Mouse (Mus musculus) MEL-GATA-1-ER (cell line): ENCODE results near the gene Fkbp11.
"Not testable (repeated sequence)": the region's sequence is repeated elsewhere in the genome, so short reads cannot be mapped to it uniquely, and the experiment has no call there.

Source experiments
- DNase-seq: peaks from one replicate; pipeline ENCODE4 v3.0.0-alpha.2; 2012; ENCODE audit warnings: low read depth; ENCODE audit errors: extremely low read depth

Gene Fkbp11

DNA sequence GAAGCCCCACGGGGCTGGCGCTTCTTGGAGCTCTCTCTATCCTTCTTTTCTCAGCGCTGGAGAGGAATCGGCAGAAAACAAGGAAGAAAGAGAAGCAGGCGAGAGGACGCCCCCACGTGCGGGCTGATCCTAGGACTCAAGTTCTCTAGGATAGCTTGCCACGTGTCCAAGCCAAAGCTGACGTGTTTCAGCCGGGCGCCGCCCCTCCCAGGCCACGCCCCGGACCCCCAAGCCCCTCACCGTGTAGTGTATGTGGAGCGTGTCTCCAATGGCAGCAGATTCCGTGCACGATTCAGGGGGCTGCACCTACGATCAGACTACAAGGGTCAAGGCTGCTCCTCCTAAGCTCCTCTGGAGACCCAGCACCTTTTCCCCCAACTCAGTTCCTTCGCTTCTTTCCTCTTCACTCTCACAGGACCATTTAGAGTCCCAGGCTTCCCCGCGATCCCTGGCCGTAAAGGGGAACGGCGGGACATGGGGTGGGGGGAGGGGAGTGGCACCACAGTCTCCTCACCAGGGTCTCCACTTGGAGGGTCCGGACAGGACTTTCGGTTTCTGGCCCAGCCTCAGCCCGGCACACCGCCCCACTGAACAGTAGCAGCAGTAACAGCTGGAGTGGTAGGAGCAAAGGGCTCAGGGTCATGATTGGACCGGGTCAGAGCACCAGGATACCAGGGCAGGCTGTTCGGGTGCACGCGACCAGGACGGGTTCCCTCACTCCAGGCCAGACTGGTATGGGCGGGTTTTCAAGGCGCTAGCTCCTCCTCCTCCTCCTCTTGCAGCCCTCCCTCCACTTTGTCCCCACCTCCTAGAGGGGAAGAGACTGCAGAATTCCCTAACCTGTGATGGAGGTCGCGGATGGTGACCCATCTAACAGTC lies at the start of gene Fkbp11:
Gene Fkbp11 (minus strand): TSS at position 756 of the 879 bp plus-strand sequence.
- peak; percentile 60 for DNase-seq

GRCm38 (mm10) chr15:98777762-98778161 lies 49.8 kb upstream of the Fkbp11 start, which contains the start of gene Wnt10b:
Gene Wnt10b, minus strand, starts transcription at chr15:98778150.
- no peak for DNase-seq

DNA sequence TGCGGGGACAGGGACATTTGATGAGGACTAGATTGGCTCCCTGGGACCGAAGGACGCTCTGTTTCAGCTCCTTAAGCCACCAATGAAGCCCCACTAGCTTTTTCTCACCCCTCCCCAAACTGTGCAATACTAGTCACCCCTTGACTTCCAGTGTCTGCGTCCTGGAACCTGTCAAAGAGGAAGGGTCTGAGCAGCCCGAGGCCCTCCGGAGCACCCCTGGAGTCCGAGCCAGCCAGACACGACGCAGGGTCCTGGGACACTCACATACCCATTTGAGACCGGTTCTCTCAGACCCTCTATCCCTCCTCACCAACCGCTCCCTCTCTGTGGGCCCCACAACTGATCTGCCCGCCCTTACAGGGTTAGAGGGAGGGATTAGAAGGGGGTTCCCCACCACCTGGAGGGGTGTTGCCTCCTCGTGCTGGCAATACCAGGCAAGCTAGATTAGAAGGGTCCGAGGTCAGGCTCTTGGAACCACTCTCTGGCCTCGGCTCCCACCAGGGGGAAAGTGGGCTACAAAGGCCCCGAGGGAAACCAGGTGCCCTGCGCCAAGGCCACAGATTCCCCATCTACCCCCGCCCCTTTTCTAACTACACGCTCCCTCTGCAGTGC lies 49.1 kb upstream of the Fkbp11 start:
- DNase-seq: no peak

DNA sequence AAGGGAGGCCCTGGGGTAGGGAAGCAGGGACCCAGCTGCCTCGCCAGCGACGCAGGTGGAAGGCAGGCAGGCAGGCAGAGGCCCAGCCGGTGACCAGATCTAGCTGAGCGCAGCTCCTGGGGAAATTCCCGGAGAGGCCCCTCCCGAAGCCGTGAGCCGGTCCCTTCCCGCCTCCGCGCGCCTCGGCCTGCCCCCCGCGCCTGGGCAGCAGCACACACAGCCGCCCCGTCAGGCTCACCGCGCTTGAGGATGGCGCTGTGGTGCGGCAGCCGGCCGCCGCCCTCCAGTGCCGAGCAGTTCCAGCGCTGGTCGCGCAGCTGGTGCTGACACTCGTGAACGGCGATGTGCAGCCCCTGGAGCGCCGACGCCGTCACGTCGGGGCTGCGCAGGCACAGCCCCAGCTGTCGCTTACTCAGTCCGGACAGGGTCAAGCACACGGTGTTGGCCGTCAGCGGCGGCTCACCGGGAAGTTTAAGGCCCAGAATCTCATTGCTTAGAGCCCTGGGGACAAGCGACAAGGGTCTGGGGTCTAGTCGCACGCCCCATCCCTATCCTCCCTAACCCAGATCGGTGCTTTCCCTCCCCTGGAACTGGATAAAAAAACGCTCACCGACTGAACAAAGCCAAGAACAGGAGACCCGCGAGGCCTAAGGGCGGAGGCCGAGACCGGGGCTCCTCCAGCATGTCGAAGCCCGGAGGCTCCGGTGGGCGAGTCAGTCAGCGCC lies 48.4 kb upstream of the Fkbp11 start:
- no peak for DNase-seq

DNA sequence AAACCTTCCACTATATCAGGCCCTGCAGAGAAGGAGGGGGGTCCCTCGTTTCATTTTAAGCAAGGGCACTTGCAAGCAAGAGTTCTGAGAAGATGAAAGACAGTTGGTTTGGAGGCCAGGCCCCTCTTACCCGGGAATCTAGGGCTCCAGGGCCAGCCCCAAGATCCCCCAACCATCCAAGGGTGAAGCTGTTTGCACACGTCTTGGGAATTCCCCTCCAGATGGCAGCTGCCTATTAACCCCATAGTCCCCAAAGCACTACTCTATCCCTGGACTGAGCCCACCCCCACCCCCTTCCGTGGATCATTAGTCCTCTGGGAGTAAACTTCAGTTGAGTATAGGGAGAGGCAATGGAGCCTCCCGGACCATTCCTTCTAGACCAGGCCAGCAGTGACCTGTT lies 47.5 kb upstream of the Fkbp11 start:
- no peak for DNase-seq

DNA sequence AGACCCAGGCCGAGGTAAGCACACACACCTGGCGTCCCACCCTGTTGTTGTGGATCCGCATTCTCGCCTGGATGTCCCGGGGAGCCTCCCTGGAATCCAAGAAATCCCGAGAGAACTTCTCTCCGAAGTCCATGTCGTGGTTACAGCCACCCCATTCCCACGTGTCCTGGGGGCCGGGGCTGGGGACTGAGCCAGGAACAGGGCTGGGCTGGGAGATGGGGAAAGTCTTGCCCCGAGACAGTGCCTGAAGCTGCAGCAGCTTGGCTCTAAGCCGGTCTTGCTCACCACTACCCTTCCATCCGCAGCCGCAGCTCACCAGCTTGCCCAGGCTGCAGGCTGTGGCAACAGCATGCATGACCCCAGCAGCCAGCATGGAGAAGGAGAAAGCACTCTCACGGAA lies 46.1 kb upstream of the Fkbp11 start:
- DNase-seq: no peak

DNA sequence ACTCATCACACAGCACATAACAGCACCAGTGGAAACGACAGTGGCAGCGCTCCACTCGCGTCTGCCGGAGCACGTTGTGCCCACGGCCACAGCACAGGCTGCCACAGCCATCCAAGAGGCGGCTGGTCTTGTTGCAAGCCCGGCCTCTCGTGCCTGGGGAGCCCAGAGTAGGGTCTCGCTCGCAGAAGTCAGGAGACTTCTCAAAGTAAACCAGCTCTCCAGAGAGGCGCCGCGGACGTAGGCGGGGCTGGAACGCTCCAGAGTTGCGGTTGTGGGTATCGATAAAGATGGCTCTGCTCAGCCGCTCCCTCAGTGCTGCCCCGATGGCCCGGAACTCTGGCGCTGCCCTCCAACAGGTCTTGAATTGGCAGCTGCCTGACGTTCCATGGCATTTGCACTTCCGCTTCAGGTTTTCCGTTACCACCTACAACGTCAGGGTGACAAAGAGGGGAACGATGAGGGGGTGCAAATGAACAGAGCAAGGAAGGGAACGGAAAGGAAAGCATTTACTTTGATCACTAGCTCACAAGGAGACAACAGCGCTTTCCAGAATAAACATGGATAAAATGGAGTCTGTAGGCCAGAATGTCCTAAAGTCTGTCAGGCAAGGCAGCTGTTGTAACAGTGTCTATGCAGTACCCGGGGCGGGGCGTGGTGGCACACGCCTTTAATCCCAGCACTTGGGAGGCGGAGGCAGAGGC lies 44.7 kb upstream of the Fkbp11 start:
- peak; percentile 84 for DNase-seq

DNA sequence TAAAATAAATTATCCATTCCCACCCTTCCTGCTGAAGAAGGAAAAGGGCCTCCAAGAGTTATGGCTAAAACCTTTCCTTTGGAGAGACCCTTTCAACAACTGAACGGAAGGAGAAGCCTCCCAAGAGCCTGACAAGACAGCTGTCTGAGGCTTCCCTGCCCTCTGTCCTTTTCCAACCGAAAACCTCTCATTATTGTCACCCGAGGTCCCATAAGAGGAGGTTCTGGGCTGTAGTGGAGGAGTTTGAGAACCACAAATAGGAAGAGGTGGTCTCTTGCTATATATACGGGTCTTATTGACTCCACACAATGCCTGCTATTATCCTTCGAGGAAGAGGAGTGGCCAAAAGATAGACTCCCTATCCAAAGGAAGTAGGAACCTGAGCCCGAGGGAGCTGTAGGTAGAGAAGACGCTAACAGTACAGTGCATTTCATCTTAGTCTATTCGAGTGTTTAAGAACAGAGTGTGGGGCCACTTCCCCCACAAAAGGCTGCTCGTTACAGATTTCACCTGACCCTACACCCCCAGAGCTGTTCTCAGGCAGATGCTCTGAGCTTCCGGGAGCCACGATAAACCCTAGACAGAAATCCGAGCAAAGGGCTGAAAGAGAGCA lies 43.9 kb upstream of the Fkbp11 start:
- peak; percentile 50 for DNase-seq

GRCm38 (mm10) chr15:98768259-98768658 lies 40.3 kb upstream of the Fkbp11 start:
- no peak for DNase-seq

GRCm38 (mm10) chr15:98765929-98766328 lies 37.9 kb upstream of the Fkbp11 start:
- no peak for DNase-seq

- peak; percentile 89 for DNase-seq
These were observed 34.9 kb upstream of the Fkbp11 start, which contains the start of gene Arf3 for GRCm38 (mm10) chr15:98762670-98763529. Gene Arf3, minus strand, starts transcription at chr15:98763214.

- DNase-seq: peak; percentile 68
These were observed 34.2 kb upstream of the Fkbp11 start for GRCm38 (mm10) chr15:98762201-98762621.

DNA sequence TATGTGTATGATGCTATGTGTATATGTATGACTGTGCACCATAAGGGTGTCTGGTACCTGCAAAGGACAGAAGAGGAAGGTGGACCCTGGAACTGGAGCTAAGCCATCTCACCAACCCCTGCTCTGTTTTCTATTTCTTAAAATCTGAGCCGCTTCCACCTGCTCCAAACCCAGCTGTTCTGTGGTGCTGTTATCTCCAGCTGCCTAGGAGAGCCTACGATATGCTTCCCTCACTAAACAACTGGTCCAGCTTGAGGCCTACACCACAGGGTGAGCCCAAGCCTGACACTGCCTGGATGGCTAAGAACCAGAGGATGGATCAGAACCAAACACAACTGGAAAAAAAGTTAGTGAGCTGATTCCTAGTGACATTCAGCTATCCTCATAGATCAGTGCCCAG lies 26.1 kb upstream of the Fkbp11 start:
- DNase-seq: no peak

GRCm38 (mm10) chr15:98753021-98753423 lies 25.0 kb upstream of the Fkbp11 start:
- DNase-seq: no peak

GRCm38 (mm10) chr15:98749093-98749492 lies 21.1 kb upstream of the Fkbp11 start:
- no peak for DNase-seq

DNA sequence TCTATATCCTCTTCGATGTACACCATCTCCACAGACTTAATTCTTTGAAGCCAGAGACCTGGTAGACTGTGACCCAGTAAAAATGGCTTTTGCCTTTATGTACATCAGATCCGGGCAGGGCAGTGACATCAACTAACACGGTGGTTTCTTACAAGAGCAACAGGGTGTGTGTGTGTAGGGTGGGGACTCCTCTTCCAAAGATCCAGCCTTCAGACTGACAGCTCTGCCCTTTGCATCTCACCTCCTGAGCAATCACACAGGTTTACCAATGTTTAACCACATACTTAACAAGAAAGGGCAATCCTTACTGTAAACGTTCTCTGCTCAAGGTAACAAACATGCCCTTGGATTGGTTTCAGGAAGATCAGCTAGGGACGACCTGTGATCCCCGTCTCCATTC lies 19.3 kb upstream of the Fkbp11 start:
- DNase-seq: no peak

DNA sequence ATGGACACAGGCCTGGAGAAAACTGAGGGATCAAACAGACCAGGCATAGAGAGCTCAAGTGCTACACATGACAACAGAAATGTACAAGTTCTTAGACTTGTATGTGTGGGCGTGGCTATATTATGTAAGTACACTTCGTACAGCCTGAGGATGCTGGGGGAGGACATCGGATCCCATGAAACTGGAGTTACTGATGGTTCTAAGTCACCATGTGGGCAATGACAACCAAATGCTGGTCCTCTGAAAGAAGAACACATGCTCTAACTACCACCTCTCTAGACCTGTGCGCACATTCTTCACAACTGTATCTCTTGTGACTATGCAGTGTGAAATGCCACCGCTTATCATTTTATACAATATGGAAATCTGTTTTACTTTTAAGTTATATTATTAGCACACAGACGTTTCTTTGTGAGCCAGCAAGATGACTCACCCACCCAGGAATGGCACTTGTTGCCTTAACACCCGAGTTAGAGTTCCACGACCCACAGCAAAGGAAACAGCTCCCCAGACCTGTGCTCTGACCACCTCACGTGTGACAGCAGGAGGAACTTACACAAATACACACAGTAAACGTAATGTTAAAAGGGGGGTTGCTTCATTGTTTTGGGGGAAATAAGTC lies 18.5 kb upstream of the Fkbp11 start:
- no peak for DNase-seq

DNA sequence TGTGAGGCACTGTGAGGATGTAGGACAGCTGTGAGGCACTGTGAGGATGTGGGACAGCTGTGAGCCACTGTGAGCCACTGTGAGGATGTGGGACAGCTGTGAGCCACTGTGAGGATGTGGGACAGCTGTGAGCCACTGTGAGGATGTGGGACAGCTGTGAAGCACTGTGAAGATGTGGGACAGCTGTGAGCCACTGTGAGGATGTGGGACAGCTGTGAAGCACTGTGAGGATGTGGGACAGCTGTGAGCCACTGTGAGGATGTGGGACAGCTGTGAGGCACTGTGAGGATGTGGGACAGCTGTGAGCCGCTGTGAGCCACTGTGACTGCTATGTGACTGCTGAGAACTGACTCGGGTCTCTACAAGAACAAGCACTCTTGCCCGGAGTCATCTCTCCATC lies 15.9 kb upstream of the Fkbp11 start:
- DNase-seq: not testable (repeated sequence)

DNA sequence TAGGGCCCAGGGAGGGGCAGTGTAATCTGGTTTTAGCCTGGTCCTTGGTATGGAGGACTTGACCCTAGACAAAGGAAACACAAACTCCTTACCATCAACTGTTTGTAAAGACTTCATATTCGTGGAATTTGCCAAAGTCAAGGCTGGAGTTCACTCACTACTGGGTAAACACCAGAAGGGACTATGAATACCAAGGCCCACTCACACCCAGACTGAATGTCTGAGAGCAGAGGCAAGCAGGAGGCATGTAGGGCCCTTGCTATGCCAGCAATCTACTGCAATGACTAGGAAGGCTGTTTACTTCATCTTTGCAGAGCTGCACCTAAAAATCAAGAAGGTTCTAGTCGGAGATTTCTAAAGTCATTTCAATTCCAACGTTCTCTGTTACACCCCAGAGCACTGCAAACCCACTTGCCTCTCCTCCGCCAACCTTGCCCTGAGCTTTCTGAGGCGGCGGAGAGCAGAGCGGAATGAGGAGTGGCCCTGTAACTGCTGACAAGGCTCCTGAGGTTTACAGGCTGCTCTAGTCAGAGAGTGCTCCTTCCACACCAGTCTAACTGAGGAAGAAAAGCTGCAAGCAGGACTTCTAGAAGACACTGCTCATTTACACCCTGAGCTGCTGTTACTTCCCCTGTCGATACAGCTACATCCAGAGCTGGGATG lies 14.9 kb upstream of the Fkbp11 start:
- DNase-seq: no peak
